Mouse (Mus musculus) brain, embryonic 14.5 days (tissue): ENCODE results near the gene Cytip.
A peak's percentile ranks its signal among the peaks of the same experiment; 100 is the strongest.

Experiments
- CTCF ChIP-seq: fragments of 200-500 bp; IDR thresholded peaks from 2 replicates; pipeline ENCODE4 v1.5.1; 2012; ENCODE audit warnings: inconsistent platforms, mild to moderate bottlenecking, moderate library complexity, borderline replicate concordance; ENCODE audit not compliant: insufficient read depth, insufficient read length; ENCODE audit errors: extremely low read depth
- POLR2A ChIP-seq: fragments of 200-500 bp; IDR thresholded peaks from 2 replicates; pipeline ENCODE4 v1.6.1; 2012; ENCODE audit warnings: mild to moderate bottlenecking, inconsistent platforms, borderline replicate concordance; ENCODE audit not compliant: poor library complexity, insufficient read depth, insufficient read length, severe bottlenecking; ENCODE audit errors: extremely low read depth

DNA sequence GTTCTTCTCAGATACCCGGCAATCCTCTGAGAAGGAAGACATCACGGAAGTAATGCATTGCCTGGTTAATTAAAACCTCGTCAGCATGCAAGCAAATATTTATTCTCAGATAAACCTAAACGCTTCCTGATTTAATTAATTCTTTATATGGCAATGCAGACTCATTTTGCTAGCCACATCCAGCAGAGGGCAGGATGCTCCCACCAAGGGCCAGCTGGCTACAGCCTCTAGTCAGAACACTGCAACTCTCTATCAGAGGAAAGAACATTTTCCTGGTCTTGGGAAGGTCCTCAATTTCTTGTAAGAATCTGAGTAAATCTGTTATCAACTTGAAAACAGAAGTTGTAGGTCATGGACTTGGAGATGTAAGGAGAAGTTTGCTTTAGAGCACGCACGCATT is 4.1 kb upstream of the Cytip start:
- TF ChIP-seq CTCF, result peak; percentile 78
- no peak for TF ChIP-seq POLR2A
